Mouse (Mus musculus): Measurements from ENCODE around the gene Tpt1. TPM values are rescaled to one million over a fixed set of nuclear protein-coding genes. Genes with fewer than 3 reads are reported as not detected.
"Not testable (repeated sequence)": the region's sequence is repeated elsewhere in the genome, so short reads cannot be mapped to it uniquely, and the experiment has no call there.

The Tpt1 gene
- polyA plus RNA-seq, 1 experiment: 1,757 TPM

DNA sequence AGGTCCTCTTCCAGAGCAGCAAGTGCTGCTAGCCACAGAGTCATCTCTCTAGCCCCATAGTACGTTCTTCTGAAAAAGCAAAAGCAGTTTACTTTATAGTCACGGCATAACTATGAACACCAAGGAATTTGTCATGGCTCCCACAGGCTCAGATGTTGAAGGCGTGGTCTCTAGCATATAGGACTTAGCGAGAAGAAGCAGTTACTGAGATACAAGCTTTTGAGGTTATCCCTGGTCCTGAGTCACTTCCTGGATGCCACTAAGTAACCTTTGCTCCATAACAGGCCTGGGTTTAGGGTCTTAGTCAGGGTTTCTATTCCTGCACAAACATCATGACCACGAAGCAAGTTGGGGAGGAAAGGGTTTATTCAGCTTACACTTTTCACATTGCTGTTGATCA lies 7.1 kb downstream of the Tpt1 start:
- TF ChIP-seq CTCF (IDR thresholded peaks at IDR 0.05; ENCODE audit: insufficient read depth, low read depth, low read length) (no peak), POLR2A (IDR thresholded peaks at IDR 0.05; ENCODE audit: insufficient read depth, low read depth, low read length) (no peak)
- 92% methylated on average over 5 of the region's 5 CpGs for WGBS
- no peak overlapping the region for H3K27ac ChIP-seq (ENCODE audit: insufficient read depth, low read depth, low read length)
- peaks cover 7% of the 10 kb centered on the region for H3K4me1 ChIP-seq (ENCODE audit: control insufficient read depth, insufficient read depth, low read length)
- H3K4me3 ChIP-seq (ENCODE audit: insufficient read depth, low read depth, low read length): no peak overlapping the region

DNA sequence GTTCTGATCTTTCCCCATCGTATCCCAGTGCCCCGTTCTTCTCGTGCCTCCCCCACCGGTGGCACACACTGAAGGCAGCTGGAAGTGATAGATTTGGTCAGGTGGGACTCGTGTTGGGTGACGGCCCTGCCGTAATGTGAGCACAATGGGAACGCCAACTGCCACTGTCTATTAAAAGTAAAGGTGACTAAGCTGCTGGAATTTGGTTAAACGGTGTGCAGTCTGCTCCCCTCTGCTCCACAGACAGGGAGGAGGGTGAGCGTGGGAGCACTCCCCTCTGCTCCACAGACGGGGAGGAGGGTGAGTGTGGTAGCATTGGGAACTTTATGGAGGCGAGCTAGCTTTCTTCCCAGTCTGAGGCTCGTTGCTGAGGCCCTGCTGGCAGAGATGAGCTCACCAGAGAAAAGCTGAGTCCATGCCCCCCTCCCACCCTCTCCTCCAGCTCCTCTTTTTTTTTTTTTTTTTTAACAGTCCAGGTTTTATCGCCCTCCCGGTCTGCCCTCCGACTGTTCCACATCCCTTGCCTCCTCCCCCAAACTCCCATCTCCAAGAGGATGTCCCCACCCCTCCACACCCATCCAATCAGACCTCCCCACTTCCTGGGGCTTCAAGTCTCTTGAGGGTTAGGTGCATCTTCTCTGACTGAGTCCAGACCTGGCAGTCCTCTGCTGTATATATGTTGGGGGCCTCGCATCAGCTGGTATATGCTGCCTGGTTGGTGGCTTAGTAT lies 10.5 kb downstream of the Tpt1 start:
- TF ChIP-seq CTCF (IDR thresholded peaks at IDR 0.05; ENCODE audit: insufficient read depth, low read depth, low read length): no peak
- TF ChIP-seq POLR2A (IDR thresholded peaks at IDR 0.05; ENCODE audit: insufficient read depth, low read depth, low read length): no peak
- 61% methylated on average over 17 of the region's 17 CpGs for WGBS
- Histone ChIP-seq H3K4me1 (ENCODE audit: control insufficient read depth, insufficient read depth, low read length) (peaks cover 4% of the 10 kb centered on the region; the same call in 1 of the 2 replicates), H3K4me3 (ENCODE audit: insufficient read depth, low read depth, low read length) (no peak overlapping the region), H3K27ac (ENCODE audit: insufficient read depth, low read depth, low read length) (no peak overlapping the region)

DNA sequence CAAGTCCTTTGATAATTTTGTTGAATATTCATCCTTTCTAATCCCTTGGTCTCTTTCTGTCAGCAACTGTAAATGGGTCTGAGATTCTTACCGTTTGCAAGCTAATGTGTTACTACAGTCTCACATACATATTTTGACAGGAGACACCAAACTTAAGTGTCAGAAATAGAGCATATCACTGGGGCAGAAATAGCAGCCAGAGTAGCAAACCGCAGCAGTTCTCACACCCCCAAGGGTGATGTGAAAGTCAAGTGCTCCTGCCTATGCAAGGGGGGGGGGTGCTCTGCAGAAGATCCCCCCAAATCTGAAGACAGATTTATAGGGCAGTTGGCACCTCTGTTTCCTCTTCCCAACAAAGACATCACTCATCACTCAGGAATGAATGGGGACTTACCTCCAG lies 13.3 kb downstream of the Tpt1 start:
- 39% methylated on average over 2 of the region's 2 CpGs for WGBS
- TF ChIP-seq CTCF (IDR thresholded peaks at IDR 0.05; ENCODE audit: insufficient read depth, low read depth, low read length) (no peak), POLR2A (IDR thresholded peaks at IDR 0.05; ENCODE audit: insufficient read depth, low read depth, low read length) (no peak)
- H3K4me1 ChIP-seq (ENCODE audit: control insufficient read depth, insufficient read depth, low read length): peaks cover 4% of the 10 kb centered on the region; the same call in 1 of the 2 replicates
- H3K4me3 ChIP-seq (ENCODE audit: insufficient read depth, low read depth, low read length): no peak overlapping the region
- no peak overlapping the region for H3K27ac ChIP-seq (ENCODE audit: insufficient read depth, low read depth, low read length)

DNA sequence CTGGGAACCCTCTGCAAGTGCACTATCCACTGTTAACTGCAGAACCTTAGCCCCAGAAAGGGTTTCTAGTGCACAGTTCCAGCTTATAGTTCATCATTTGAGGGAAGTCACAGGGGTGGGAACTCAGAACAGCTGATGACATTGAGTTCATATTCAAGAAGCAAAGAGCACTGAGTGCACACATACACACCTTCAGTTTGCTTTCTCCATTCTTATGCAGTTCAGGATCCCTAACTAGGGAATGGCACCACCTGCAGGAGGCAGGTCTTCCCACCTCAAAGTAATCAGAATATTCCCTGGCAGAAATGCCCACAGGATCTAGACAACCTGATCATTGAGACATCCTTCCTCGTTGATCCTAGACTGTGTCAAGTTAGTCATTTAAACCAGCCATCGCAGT lies 14.7 kb downstream of the Tpt1 start:
- TF ChIP-seq POLR2A (IDR thresholded peaks at IDR 0.05; ENCODE audit: insufficient read depth, low read depth, low read length): no peak
- TF ChIP-seq CTCF (IDR thresholded peaks at IDR 0.05; ENCODE audit: insufficient read depth, low read depth, low read length): no peak
- Histone ChIP-seq H3K27ac (ENCODE audit: insufficient read depth, low read depth, low read length) (no peak overlapping the region), H3K4me3 (ENCODE audit: insufficient read depth, low read depth, low read length) (no peak overlapping the region), H3K4me1 (ENCODE audit: control insufficient read depth, insufficient read depth, low read length) (peaks cover 7% of the 10 kb centered on the region)
- WGBS: 77% methylated on average over 2 of the region's 2 CpGs

DNA sequence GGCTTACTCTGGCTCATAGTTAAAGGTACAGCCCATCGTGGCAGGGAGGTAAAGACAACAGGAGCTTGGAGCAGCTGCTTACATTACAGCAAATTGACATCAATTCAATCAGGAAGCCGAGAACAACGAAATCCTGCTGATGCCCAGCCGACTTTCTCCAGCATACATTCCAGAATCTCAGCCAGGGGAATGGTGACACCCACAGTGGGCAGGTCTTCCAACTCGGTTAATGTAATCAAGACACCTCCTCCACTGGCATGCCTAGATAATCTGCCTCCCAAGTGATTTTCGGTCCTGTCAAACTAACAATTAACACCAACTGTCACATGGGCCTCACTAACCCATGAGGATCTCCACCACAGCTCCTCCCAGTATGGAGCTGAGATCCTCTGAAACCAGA lies 17.8 kb downstream of the Tpt1 start:
- peaks cover 3% of the 10 kb centered on the region; the same call in 1 of the 2 replicates for H3K4me1 ChIP-seq (ENCODE audit: control insufficient read depth, insufficient read depth, low read length)
- TF ChIP-seq POLR2A (IDR thresholded peaks at IDR 0.05; ENCODE audit: insufficient read depth, low read depth, low read length): no peak
- TF ChIP-seq CTCF (IDR thresholded peaks at IDR 0.05; ENCODE audit: insufficient read depth, low read depth, low read length): no peak
- H3K4me3 ChIP-seq (ENCODE audit: insufficient read depth, low read depth, low read length): no peak overlapping the region
- no peak overlapping the region for H3K27ac ChIP-seq (ENCODE audit: insufficient read depth, low read depth, low read length)
- WGBS: 89% methylated on average over 6 of the region's 6 CpGs

DNA sequence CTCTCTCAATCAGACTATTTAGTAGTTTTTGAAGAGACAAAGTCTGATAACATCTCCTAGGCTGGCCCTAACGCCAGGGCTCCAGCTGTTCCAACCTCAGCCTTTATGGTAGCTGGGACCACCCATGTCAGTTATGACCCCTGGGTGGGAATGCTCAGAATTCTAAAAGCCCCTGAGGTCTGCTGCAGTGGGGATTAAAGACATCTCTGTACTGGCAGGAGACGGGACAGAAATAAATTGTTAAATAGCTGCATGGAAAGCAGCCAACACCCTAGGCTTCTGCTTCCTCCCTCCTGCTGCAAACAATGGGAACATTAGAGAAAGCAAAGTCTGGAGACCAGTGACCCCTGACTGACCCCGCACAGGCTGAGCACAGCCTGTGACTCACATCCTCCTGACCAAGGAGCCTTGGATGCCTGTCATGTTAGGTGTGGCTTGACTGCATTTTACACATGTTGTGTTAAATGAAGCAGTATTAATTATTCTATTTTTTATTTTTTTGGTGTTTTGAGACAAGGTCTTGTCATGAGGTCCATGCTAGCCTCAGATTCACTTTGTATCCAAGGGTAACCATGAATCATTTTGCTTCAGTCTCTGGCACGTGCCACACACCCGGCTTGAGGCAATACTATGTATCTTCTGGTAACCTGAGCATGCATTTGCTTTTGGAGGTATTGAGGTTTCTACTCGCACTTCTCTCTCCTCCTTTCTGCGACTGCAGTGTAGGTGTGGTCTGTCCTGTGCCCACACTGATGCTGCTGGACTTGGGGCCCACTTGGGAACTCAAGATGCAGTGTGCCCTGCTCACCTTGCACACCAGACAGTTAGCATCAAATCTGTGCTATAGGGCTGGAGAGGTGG lies 18.9 kb downstream of the Tpt1 start:
- H3K4me1 ChIP-seq (ENCODE audit: control insufficient read depth, insufficient read depth, low read length): peaks cover 3% of the 10 kb centered on the region; the same call in 1 of the 2 replicates
- WGBS: 24% methylated on average over 7 of the region's 7 CpGs
- H3K27ac ChIP-seq (ENCODE audit: insufficient read depth, low read depth, low read length): no peak overlapping the region
- TF ChIP-seq CTCF (IDR thresholded peaks at IDR 0.05; ENCODE audit: insufficient read depth, low read depth, low read length) (no peak), POLR2A (IDR thresholded peaks at IDR 0.05; ENCODE audit: insufficient read depth, low read depth, low read length) (no peak)
- no peak overlapping the region for H3K4me3 ChIP-seq (ENCODE audit: insufficient read depth, low read depth, low read length)

DNA sequence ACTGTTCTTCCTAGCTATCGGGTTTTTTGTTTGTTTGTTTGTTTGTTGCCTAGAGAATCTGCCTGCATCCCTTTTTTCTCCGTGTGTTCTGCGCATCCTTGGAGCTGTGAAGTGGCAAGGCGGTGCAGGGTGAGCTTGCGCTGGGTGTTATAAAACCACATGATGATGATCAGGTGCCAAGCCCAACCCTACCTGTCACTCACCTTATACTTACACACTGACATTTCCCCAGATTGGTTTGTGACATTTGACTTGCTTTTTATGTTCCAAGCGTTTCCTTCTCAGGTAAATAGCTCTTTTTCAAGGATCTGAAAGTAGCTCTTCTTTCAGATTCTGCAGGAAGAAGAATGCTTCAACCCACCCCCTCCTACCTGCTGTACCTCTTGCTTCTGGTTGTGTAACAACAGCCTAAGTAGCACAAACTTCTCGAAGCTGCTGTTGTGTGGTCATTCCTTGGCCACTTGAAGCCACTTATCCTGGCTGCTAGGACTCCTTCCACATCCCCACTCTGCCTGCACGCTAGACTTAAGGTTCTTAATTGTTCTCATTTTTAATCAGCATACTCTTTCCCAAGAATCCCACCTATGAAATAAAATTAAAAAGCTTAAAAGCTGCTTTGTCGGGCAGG lies 21.9 kb downstream of the Tpt1 start:
- no peak for TF ChIP-seq CTCF (IDR thresholded peaks at IDR 0.05; ENCODE audit: insufficient read depth, low read depth, low read length)
- TF ChIP-seq POLR2A (IDR thresholded peaks at IDR 0.05; ENCODE audit: insufficient read depth, low read depth, low read length): no peak
- Histone ChIP-seq H3K4me3 (ENCODE audit: insufficient read depth, low read depth, low read length) (no peak overlapping the region), H3K27ac (ENCODE audit: insufficient read depth, low read depth, low read length) (no peak overlapping the region), H3K4me1 (ENCODE audit: control insufficient read depth, insufficient read depth, low read length) (peaks cover 6% of the 10 kb centered on the region; the same call in 1 of the 2 replicates)
- WGBS: 84% methylated on average over 9 of the region's 9 CpGs

DNA sequence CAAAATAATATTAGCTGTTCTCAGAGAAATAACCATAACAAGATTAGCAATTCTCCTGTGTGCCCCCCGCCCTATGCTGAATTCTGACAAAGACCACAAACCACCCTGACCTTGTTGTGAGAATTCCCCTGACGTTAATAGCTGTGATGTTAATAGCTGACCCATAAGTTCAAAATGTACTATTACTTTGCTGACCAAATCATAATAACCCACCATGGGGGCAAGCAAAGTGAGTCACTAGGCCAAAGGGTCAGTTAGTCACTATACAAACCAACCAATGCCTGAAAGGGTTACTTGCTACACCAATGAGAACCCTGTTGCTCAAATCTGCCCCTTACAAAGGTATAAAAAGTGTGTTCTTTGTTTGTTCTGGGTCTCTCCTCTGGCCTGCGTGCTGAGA lies 23.1 kb downstream of the Tpt1 start:
- not testable (repeated sequence) for H3K4me3 ChIP-seq (ENCODE audit: insufficient read depth, low read depth, low read length); H3K27ac ChIP-seq (ENCODE audit: insufficient read depth, low read depth, low read length); H3K4me1 ChIP-seq (ENCODE audit: control insufficient read depth, insufficient read depth, low read length)
- 91% methylated on average over 3 of the region's 3 CpGs for WGBS
